Mouse (Mus musculus): ENCODE measurements at regions not wholly inside any gene's neighbourhood (a gene's known extent, or its start where the extent isn't known, plus 50 kb on each side); places are given as distances from the start of the nearest gene placed in this dataset.
"Not testable (repeated sequence)": the region's sequence is repeated elsewhere in the genome, so short reads cannot be mapped to it uniquely, and the experiment has no call there.

DNA sequence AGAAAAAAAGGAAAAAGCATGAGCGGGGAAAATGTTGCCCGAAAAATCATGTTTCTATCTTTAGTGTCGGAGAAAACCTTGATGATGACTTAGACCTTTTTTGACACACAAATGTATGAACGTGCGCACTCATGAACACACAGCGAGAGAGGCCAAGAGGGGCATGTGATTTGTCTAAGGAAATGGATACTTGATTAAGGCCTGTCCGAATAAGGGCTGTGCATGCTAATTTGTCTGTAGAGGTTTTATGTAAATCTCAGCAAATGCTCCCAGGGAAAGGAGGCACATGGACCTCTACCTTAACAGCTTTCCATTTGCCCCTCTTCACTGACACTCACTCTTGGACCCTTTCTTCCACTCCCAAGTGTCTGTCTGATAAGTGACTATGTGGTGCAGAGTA is 182.5 kb upstream of the Rgma start:
- DNase-seq (ENCODE audit: low read depth, low spot score) = no peak

DNA sequence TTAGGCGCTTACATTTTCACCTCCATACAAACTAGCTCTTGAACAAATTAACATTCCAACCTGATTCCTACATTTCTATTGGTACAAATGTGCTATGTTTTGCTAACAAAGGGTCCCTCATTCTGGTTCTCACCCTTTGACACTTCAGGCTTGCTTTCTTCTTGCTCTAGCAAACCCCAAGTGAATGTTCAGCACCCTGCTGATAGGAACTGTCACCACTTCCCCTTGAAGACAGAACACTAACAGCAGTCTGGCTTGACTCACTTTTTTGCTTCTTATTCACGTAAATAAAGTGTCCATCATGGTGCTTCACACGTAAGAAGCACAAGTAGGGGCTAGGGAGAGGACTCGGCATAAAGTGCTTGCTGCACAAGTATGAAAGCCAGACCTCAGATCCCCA is 180.0 kb upstream of the Rgma start:
- no peak for DNase-seq (ENCODE audit: low read depth, low spot score)

- DNase-seq (ENCODE audit: low read depth, low spot score) = no peak
Measured at GRCm38 (mm10) chr7:73196851-73197531, 178.3 kb upstream of the Rgma start.

DNA sequence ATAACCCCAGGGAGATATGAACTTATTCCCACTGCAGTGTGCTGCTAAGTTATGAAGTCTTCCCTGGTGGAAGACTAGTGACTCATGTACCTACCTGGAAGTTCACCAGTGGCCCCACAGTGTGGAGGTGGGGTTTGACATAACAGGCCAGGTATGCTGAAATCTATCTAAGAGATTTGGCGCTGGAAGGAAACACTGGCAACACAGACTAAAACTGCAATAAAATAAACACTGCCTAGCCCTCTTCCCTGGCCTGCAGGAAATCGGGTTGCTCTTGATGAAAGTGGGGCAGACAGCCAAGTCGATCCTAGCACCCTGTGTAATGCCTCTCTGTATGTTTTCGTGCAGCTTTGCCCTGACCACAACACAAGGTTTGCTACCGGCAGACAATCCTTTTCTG is 177.2 kb upstream of the Rgma start:
- no peak for DNase-seq (ENCODE audit: low read depth, low spot score)

- DNase-seq (ENCODE audit: low read depth, low spot score) = no peak
Measured at GRCm38 (mm10) chr7:73199967-73200366, 175.3 kb upstream of the Rgma start.

- no peak for DNase-seq (ENCODE audit: low read depth, low spot score)
Measured at GRCm38 (mm10) chr7:73201330-73201729, 174.0 kb upstream of the Rgma start.

DNA sequence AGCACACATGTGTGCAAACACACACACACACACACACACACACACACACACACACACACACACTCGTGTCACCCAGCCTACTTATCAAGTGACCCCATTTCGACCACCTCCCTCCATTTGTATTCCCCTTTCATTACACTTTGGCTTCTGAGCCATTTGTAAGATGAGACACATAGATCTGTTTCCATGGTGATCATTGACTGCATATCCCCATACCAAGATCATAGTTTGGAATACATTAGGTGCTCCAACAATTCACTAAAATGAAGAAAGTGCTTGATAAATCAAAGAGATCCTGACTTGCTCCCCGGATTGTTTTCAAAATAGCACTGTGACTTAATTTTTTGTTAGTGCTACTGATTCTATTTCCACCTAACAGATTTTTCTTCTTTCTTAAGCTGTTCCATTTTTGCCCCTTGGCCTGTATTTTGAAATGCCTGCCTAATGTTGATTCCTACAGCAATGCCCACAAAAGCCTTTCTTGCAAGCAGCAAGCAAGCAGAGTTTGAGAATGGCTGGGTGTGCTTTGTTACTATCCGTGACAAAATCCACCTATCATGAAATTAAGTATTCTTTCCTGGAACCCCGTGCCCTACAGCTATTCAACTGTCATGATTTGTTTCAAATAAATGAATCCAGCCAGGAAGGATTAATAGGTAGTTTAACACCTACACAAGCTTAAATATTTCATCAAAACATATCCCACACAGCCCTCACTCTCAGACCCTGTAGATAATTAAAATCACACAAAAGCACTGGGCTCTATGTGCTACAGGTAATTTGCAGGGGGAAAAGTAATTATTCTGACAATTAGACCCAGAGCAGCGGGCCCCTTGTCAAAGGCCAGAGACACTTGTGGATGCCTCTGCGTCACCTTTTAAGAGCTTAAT is 168.1 kb upstream of the Rgma start:
- no peak for DNase-seq (ENCODE audit: low read depth, low spot score)

- DNase-seq (ENCODE audit: low read depth, low spot score) = no peak
Measured at GRCm38 (mm10) chr7:73208479-73208816, 166.9 kb upstream of the Rgma start.

GRCm38 (mm10) chr7:73208817-73209602 is 166.3 kb upstream of the Rgma start:
- DNase-seq (ENCODE audit: low read depth, low spot score) = no peak

DNA sequence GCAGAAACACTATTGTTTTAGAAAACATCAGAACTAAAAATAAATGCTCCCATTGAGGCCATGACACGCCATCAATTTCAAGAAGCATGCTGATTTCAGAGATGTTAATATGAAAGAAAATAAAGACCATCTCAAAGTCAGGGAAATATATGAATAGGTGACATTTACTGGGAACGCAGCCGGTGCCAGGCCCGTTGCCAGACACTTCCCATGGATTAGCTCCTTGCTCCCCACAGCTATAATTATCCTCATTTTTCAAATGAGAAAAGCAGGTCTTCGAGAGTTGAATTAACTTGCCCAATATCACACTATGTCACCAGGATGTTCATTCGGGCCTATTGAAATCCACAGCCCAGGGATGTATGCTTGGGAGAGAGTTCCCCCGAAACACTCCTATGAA is 165.2 kb upstream of the Rgma start:
- no peak for DNase-seq (ENCODE audit: low read depth, low spot score)

DNA sequence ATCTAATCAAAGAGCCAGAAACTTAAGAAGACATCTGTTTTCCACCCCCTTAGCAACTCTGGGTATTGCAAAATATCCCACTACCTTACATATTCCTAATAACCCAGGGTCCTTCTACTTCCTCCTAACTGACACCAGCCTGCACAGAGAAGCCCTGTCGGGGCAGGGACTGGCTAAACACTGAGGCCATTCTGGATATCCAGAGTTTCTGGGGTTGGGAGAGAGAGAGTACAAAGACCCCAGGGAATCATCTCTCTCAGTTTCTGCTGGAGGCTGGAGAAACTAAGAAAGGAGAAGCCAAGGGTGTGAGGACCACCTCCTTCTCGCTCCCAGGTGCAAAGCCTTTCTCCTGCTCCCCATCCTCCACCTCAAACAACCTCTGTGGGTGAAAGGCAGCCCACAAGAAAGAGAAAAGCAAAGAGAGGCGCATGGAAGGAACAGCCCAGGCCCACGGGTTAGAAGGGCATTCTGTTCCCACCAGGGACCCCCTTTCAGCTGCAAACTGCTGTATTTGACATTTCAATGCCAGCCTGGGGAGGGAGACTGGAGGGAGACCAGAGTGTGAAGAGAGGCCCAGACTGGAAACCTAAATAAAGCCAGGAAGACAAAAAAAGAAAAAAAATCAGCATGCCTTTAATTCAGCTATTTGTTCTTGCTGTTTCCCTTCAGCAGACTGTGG is 152.9 kb upstream of the Rgma start:
- no peak for DNase-seq (ENCODE audit: low read depth, low spot score)

DNA sequence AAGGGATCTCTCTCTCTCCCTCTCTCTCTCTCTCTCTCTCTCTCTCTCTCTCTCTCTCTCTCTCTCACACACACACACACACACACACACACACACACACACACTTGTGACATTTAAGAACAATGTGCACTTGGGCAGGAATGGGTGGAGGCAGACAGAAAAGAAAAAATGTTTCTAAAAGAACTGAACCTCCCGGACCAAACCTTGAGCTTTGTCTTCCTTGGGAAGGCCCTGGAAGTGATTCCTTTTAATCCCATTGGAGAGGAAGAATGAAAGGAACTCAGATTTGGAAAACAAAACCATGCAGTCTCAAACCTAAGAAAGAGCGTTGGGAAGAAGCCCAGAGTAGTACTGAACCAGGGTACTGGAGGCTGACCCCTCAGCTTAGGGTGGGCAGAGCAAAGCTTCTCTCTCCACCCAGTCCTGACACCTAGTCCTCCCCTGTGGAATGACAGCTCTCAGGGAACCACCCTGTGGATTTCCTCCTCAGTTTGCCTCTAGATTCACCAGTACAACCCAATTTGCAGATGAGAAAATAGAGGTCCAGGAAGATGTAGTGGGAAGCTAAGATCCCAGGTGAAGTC is 152.3 kb upstream of the Rgma start:
- no peak for DNase-seq (ENCODE audit: low read depth, low spot score)

DNA sequence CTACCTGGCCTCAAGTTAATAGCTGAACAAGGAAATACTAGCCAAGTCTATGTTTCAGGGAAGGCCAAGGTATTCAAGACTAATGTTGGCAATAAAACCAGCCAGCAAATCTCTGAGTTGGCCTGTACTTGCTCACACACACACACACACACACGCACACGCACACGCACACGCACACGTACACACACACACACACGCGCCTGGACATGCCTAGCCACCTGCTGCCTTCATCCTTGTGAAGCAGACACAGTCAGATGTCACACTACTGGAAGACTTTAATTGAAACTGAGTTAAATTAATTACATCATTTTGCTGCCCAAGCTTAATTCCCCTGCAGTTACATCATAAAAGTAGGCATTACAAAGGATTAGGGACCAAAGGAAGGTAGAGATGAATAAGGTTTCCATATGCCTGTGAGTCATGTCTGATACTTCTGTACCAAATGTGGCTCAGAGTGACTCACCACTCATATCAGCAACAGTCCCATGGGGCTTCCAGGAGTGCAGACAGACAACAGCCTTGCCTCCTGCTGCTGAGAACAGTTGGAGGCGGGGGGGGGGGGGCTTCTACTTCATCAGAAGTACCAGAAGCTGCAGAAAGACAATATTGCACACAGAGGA is 141.7 kb upstream of the Rgma start:
- no peak for DNase-seq (ENCODE audit: low read depth, low spot score)

- DNase-seq (ENCODE audit: low read depth, low spot score) = no peak
Measured at GRCm38 (mm10) chr7:73238486-73238885, 136.8 kb upstream of the Rgma start.

DNA sequence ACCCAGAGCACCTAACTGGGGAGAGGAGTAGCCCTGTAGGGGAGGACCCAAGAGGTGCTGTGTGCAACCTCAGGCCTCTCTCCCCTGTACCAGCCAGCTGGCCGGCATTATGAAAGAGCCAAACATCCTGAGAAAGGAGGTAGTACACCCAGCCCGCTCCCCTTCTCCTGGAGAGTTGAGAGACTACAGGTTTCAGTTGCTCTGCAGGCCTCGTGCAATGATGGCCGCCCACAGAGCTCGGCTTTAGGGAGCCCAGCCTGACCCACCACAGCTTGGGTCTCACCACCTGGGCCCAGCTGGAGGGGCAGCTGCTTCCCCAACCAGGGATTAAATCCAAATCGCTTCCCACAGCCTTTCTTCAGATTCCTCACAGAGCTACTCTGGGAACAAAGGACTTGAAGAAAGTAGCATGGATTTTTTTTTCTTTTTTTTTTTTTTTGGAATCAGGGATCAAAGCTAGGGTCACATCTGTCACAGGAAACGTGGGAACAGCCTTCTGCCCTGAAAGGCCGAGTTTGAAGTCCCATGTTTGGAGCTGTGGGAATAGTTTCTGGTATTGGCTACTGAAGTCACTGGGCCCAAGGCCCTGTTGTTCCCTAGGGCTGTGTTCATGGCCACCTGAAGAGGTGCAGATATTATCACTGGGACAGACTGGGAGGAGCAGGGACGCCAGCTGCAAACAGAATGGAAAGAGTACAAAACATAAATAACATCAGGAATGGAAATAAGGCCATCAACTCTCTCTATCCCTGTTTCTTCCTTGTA is 131.5 kb upstream of the Rgma start:
- no peak for DNase-seq (ENCODE audit: low read depth, low spot score)

DNA sequence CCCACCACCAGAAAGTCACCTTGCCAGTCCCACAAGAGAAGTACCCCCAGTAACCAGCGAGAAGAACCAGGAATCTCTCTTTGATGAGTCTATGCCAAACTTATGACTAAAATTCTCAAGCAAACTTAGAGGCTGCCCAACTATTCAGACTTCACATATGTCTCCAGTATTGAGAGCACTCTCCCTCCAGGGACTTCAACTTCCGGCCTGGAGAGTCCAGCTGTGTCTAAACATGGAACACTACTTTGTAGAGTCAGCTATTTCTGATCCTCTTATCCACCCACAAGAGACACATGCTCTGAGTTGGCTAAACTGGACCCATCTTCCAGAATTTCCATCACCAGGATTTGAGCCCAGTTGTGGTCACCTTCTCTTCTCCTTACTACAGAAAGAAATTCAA is 129.9 kb upstream of the Rgma start:
- DNase-seq (ENCODE audit: low read depth, low spot score) = no peak

DNA sequence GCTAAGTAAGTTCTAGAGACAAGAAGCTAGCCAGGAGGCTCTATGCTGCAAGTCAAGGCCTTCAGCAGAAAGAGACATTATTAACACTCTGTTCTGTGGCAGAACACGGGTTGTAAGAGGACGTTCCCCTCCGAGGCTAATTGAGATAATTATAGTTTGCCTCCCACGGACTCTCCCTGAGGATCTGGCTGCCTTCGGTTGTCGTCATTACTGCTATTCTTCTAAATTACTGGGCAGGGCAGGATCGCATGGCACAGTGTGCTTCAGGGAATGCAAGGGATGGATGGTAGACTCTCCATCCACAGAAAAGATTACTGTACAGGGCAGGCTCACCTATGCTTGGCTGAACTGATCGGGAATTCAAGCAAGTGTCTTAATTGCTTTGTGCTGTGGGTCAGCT is 124.7 kb upstream of the Rgma start:
- no peak for DNase-seq (ENCODE audit: low read depth, low spot score)

GRCm38 (mm10) chr7:73251187-73251740 is 124.0 kb upstream of the Rgma start:
- DNase-seq (ENCODE audit: low read depth, low spot score) = no peak

- DNase-seq (ENCODE audit: low read depth, low spot score) = not testable (repeated sequence)
Measured at GRCm38 (mm10) chr7:73254972-73255371, 120.3 kb upstream of the Rgma start.

DNA sequence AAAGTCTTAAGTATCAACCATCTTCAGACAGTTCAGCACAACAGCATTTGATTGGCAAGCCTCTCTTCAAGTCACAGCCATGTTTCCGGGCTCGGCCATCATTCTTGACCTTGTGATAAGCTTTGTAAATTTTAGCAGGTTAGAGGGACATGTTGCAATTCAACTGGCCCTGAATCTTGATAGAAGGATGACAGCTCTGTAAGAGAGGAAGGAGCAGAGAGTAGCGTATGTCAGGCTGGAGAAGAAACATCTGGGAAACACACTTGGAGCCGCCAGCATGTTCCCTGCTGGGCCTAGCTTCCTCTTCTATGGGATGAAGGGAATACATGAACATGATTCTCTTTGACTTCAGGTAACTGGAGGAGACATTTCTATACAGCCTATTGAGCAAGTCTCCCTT is 115.2 kb upstream of the Rgma start:
- DNase-seq (ENCODE audit: low read depth, low spot score) = no peak
